Mouse (Mus musculus) layer of hippocampus, adult 2 months (tissue): ENCODE results near the gene Rrm2. TPM values are rescaled to one million over a fixed set of nuclear protein-coding genes. Genes with fewer than 3 reads are reported as not detected.

Experiments used
- DNase-seq, 2 experiments: peaks; one replicate each; pipeline ENCODE4 v3.0.0; 2022; ENCODE audit warnings: low spot score in 2 of 2
- H3K27ac ChIP-seq: fragments of 200-600 bp; 2 replicates; pipeline ENCODE4 v1.8.1; 2022
- H3K4me3 ChIP-seq: fragments of 200-600 bp; 2 replicates; pipeline ENCODE4 v1.8.1; 2022; ENCODE audit warnings: mild to moderate bottlenecking
- CTCF ChIP-seq: fragments of 200-600 bp; conservative IDR thresholded peaks from 2 replicates; pipeline ENCODE4 v1.8.1; 2022; ENCODE audit warnings: antibody characterized with exemption, mild to moderate bottlenecking, moderate library complexity
- long read RNA-seq, 2 experiments: library from polyadenylated mRNA; stranded (forward); transcript quantifications; one replicate each; pipeline ENCODE4 v2.0.0; 2021; ENCODE audit warnings: borderline mapping rate in 2 of 2
- total RNA-seq, 2 experiments: library from RNA; stranded (reverse); gene quantifications; 2 replicates each; pipeline ENCODE4 v1.2.3; 2021

The Rrm2 gene
- 1 to 10 TPM; 2.0 to 2.2 TPM for total RNA-seq
- long read RNA-seq, experiment 1, partial matches to known transcripts: 0 of 1 reads
- long read RNA-seq, experiment 1, other reads (novel, unspliced or antisense): 0 of 1 reads
- long read RNA-seq, experiment 2, partial matches to known transcripts: 0 of 2 reads
- long read RNA-seq, experiment 2, other reads (novel, unspliced or antisense): 0 of 2 reads

DNA sequence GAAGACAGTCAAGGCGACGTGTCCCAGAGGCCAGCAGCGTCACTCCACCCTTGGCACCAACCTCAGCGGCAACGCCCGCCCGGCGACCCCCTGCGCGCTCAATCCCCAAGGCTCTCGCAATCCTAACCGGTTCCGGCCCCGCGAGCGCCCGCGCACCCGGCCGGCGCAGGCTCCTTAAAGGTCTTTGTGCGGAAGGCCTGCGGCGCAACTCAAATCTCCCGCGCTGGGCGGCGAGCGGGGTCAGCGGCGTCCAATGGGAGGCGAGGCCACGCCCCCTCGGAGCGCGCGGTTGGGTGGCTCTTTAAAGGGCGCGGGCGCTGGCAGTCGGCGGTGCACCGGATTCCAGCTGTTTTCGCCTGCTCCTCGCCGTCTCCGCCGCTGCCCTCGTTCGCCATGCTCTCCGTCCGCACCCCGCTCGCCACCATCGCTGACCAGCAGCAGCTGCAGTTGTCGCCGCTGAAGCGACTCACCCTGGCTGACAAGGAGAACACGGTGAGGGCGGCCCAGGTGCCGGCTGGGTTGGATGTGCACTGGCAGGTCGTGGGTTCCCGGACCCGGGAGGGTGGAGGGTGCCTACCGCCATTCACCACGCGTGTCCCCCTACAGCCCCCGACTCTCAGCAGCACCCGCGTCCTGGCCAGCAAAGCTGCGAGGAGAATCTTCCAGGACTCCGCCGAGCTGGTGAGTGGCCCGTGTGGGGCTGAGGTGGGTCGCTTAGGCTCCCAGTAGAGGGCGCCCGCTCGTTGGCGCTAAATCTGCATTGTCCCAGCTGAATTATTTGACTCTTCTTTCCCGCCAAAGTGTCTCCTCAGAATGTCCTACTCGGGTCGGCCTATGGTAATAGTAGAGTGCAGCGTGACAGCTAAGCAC lies at the start of gene Rrm2:
Gene Rrm2, plus strand, starts transcription at position 288 of the 870 bp plus-strand sequence.
- DNase-seq: peak; percentile 88 to 90
- Histone ChIP-seq H3K4me3 (peak within 1 kb of the TSS; percentile 81), H3K27ac (peak within 1 kb of the TSS; percentile 63; the same call in 1 of the 2 replicates)
- TF ChIP-seq CTCF: peak; percentile 88

DNA sequence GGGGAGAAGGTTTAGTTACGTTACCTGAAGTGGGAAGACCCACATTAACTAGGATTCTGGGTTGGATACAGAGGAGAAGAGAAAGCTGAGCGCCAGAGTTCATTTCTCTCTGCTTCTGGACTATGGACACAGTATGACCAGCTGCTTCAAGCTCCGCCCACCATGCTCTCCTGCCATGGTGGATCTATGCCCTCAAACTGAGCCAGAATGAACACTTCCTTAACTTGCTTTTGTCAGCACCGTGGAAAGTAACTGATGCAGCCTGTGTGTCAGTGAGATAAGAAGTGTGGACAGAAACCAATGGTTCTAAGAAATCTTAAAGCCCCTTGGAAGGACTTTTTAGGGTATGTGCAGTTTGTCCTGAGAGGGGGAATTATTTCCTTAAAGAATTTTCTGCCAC lies 49.0 kb upstream of the Rrm2 start:
- no peak overlapping the region for H3K4me3 ChIP-seq
- TF ChIP-seq CTCF: no peak
- H3K27ac ChIP-seq: no peak overlapping the region
- no peak for DNase-seq

- Histone ChIP-seq H3K4me3 (no peak overlapping the region), H3K27ac (no peak overlapping the region)
- no peak for TF ChIP-seq CTCF
Measured at GRCm38 (mm10) chr12:24659923-24660322, 48.1 kb upstream of the Rrm2 start.

GRCm38 (mm10) chr12:24661100-24661499 lies 46.9 kb upstream of the Rrm2 start:
- no peak for DNase-seq
- no peak overlapping the region for H3K4me3 ChIP-seq
- TF ChIP-seq CTCF: no peak
- H3K27ac ChIP-seq: no peak overlapping the region

More at GRCm38 (mm10) chr12:24659923-24660322, 48.1 kb upstream of the Rrm2 start:
- DNase-seq: no peak

- no peak for DNase-seq
- Histone ChIP-seq H3K27ac (no peak overlapping the region), H3K4me3 (no peak overlapping the region)
- TF ChIP-seq CTCF: no peak
Measured at GRCm38 (mm10) chr12:24662131-24662530, 45.9 kb upstream of the Rrm2 start.

DNA sequence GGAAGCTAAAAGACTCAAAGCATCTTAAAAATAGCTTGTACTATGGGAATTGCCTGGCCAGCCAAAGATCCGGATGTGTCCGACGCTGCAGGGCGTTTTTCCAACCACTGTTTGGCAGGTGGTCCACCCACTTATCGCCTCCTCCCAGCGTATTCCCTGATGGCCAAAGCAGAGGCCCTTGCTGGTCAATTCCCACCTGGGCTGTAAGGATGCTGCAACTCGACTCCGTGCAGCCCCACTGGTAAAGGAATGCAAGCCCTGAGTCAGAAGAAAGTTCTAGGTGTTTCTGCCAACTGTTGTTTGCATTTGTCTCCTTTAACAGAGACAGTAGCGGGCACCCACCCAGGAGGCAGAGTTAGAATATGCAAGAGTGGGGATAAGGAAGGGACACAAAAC lies 27.9 kb upstream of the Rrm2 start:
- no peak for TF ChIP-seq CTCF
- Histone ChIP-seq H3K4me3 (peak overlapping the region; percentile 80), H3K27ac (peak overlapping the region; percentile 98)
- no peak for DNase-seq

DNA sequence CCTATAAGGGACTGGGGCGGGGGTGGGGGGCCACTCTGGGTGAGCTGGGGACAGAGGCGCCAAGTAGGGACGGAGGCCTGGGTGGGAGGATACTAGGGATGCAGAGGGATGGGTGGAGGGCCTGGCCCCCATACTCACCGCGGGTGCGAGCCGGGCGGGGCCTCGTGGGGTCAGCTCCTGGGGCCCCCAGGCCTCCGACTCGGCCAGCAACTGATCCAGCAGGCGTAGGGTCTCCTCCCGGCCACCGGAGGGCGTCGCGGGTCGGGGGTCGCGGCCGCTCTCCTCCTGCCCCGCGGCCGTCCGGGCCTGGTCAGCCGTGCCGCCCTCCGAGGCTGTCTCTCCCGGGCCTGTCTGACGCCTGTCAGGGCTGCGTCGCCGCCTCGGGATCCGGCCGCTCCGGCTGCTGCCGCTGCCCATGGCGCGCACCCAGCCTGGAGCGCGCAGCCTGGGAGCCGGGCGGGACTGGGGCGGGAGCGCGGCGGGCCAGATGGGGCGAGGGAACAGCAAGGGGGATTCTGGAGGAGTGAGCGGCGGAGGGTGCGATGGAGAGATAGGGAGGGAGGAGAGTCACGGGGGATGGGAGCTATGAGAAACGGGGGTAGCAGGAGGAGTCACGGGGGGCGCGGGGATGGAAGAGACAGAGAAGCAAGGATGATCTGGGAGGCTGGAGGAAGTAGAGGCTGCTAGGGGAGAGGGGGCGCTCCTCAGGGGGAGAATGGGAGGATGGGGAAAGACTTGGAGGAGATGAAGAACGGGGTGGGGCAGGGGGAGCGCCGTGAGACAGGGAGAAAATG lies 27.4 kb upstream of the Rrm2 start:
- DNase-seq: peak; percentile 36 to 62
- H3K27ac ChIP-seq: peak overlapping the region; percentile 98
- peak; percentile 57 for TF ChIP-seq CTCF
- H3K4me3 ChIP-seq: peak overlapping the region; percentile 80

DNA sequence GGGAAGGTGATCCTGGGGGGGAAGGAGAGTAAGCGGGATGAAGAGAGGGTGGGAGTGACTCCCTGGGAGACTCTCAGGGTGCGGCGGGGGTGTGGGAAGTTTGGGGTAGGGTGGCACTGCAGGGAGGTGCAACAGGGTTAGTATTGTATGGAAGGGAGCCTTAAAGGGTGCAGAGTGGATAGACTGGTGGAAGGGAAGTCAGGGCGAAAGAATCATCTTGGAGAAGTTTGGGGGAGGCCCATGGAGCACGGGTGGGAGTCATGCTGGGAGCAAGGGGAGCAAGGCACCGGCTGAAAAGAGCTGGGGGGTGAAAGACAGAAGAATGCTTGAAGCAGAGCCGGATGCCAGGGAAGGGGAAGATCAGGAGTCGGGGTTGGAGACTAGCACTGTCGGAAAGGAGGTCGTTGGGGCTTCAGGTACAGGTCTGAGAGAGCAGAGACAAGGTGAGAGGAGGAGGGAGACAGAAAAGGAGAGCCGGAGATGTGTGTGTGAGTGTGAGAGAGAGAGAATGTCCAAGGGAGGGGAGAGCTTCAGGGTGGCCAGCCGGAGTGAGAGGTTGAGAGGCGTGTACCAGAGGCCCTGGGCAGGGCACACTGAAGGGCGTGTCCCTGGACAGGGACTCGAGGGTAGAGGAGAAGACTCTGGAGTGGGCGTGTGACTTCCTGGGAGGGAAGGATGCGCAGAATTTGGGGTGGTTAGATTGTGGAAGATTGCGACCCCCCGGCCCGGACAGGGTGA lies 26.6 kb upstream of the Rrm2 start, which contains the start of gene Cys1:
Gene Cys1, minus strand, starts transcription at position 528 of the 738 bp plus-strand sequence.
- no peak for DNase-seq
- H3K27ac ChIP-seq: peak within 1 kb of the TSS; percentile 98
- TF ChIP-seq CTCF: no peak
- peak within 1 kb of the TSS; percentile 80 for H3K4me3 ChIP-seq

DNA sequence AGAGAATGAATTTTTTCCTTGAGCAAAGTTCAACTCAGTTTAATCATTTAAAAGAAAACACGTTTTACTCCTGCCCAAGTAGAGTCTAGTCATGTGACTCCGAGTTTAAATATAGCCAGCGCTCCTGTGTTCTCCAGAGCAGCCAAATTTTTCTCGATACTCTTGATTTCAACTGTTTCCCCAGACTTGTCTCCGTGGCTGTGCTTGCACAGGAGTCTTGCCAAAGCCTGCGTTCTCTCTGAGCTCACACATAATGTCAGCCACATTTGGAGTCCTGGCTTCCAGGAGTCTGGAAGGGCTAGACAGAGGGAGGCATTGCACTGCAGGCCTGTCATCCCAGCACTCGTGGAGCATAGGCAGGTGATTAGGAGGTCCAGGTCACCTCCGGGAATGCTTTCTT lies 25.5 kb upstream of the Rrm2 start:
- no peak overlapping the region for H3K4me3 ChIP-seq
- DNase-seq: no peak
- H3K27ac ChIP-seq: peak overlapping the region; percentile 61; the same call in 1 of the 2 replicates
- TF ChIP-seq CTCF: no peak

DNA sequence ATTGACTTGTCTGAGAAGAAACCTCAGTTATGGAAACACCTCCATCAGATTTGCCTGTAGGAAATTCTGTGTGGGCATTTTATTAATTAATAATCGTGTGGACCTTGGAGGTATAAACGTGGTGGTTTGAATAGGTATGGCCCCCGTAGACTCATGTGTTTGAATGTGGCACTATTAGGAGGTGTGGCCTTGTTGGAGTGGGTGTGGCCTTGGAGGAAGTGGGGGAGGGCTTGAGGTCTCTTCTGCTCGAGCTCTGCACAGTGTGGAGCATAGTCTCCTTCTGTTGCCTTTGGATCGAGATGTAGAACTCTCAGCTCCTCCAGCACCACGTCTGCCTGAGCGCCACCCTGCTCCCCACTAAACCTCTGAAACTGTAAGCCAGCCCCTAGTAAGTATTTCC lies 24.6 kb upstream of the Rrm2 start:
- Histone ChIP-seq H3K4me3 (no peak overlapping the region), H3K27ac (no peak overlapping the region)
- TF ChIP-seq CTCF: no peak
- no peak for DNase-seq

DNA sequence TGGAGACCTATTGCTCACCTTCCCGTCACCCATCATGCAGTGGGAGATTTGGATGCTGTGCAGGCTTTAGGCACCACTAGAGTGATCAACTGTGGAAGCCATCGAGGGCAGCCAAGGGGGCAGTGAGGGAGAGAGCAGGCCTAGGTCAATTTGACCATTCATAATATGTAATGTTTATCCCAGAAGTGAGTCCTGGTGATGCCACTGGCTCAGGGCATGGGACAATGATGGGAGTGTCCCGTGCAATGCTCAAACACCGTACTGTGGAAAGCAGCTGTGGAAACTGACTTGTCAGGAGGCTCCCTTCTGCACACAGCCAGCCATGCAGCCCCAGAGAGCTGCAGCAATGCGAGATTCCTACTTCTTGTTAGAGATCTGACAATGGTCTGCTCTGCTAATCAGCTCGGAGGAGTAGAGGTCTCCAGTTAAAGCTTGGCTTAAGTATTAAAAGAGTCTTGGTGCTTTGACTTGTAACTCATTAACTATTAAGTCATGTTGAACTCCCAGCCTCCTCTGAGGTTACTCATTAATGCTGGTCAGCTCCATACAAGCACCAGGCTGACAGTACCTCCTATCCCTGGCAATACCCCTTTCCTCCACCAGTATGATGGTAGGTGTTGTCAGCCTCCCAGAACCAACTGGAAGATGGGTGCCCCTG lies 21.9 kb upstream of the Rrm2 start:
- TF ChIP-seq CTCF: no peak
- Histone ChIP-seq H3K4me3 (no peak overlapping the region), H3K27ac (no peak overlapping the region)
- no peak for DNase-seq
